Mouse (Mus musculus) left cerebral cortex, adult 2 months (tissue): ENCODE results near the gene Grin2a. TPM values are rescaled to one million over a fixed set of nuclear protein-coding genes. Genes with fewer than 3 reads are reported as not detected.

Experiments used
- DNase-seq, 2 experiments: peaks; one replicate each; pipeline ENCODE4 v3.0.0; 2021 to 2022; ENCODE audit warnings: low spot score in 2 of 2, mixed read lengths in 1 of 2; ENCODE audit errors: extremely low spot score in 1 of 2
- H3K27ac ChIP-seq: fragments of 200-600 bp; 2 replicates; pipeline ENCODE4 v1.8.1; 2022
- H3K4me3 ChIP-seq: fragments of 200-600 bp; 2 replicates; pipeline ENCODE4 v1.8.1; 2022
- CTCF ChIP-seq: fragments of 200-600 bp; IDR thresholded peaks from 2 replicates; pipeline ENCODE4 v1.8.1; 2022; ENCODE audit warnings: antibody characterized with exemption, mild to moderate bottlenecking, moderate library complexity
- intact Hi-C: fragments of 180-260 bp; cut with DNase I; formaldehyde crosslinking; loops from one replicate; pipeline ENCODE4 v1.15.1; 2025
- total RNA-seq, 2 experiments: library from RNA; stranded (reverse); gene quantifications; 2 replicates each; pipeline ENCODE4 v1.2.3; 2021

Grin2a gene
- total RNA-seq, 2 experiments from 2014 or later = 274 to 277 TPM

DNA sequence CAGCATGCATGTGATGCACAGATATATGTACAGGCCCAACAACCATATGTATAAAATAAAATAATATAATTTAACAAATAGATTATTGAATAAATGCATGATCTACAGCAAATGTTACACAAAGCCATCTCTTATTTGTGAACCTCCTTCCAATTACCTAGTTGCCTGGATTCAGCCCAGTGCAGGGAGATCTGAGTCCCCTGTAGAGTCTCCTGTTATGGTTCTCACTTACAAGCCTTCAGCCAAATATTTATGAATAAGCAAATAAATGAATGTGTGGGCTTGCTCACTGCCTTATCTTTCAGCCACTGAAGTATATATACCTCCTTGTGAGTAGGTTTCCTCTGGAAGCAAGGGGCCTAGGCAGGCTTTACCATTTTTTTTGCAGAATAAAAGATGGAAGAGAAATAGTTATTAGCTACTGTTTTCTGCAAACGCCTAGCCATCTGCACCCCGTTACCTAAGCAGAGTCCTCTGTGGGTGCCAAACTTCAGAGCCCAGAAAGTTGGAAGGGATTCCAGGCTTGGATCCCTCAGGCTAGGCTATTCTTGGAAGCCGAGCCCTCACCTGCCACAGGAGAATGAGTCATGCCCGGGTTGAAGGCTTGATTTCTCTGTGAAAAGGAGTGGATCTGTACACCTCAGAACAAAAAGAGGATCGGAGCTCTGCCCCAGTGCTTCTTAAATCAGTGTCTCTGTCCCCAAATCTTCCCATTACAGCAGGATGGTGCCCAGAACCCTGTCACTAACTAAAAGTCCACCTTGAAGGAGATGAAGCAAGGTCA is 92.5 kb downstream of the Grin2a start:
- Histone ChIP-seq H3K4me3 (no peak overlapping the region), H3K27ac (peak overlapping the region; percentile 32; the same call in 1 of the 2 replicates)
- peak in 1 of 2 experiments; percentile 38 for DNase-seq
- intact Hi-C loops = no loop called here
- TF ChIP-seq CTCF = no peak

DNA sequence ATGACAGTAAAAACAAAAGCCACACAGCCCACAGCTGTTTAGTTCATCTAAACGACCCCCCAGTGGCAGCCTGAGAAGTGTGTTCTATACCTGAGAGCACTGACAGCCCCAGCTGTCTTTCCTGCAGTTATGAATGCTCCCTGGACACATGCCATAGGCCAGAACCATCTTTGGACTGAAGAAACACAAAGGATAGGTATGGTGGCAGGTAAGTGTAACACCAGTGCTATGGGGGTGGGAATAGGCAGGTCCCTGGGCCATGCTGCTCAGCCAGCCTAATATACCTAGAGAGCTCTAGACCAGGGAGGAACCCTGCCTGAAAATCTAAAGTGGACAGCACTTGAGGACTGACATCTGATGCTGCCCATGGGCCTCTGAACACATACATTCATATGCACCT is 93.9 kb downstream of the Grin2a start:
- intact Hi-C loops = no loop called here
- DNase-seq = no peak

DNA sequence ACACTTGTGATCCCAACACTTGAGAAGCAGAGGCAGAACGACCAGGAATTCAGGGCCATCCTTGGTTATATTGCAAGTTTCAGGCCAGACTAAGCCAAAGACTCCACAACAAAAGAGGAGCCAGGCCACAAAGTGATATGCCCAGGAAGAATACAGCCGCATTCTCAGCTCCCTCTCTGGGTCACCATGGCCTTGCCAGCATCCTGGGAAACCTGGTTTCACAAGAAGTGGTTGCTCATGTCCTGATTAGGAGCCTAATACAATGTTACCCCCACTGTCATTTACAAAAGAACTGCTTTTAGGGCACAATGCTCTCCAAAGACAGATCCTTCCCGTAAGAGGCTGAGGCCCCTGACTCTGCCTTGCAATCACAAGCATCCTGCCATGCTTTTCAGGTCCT is 94.4 kb downstream of the Grin2a start:
- H3K27ac ChIP-seq = no peak overlapping the region
- TF ChIP-seq CTCF = no peak
- no peak for DNase-seq
- no peak overlapping the region for H3K4me3 ChIP-seq
- intact Hi-C loops = no loop called here

More for the DNA sequence above, 93.9 kb downstream of the Grin2a start:
- H3K4me3 ChIP-seq = no peak overlapping the region
- no peak overlapping the region for H3K27ac ChIP-seq
- no peak for TF ChIP-seq CTCF

- Histone ChIP-seq H3K4me3 (no peak overlapping the region), H3K27ac (no peak overlapping the region)
- DNase-seq = no peak
- intact Hi-C loops = no loop called here
- TF ChIP-seq CTCF = no peak
These were observed 95.2 kb downstream of the Grin2a start for GRCm38 (mm10) chr16:9900196-9900595.

DNA sequence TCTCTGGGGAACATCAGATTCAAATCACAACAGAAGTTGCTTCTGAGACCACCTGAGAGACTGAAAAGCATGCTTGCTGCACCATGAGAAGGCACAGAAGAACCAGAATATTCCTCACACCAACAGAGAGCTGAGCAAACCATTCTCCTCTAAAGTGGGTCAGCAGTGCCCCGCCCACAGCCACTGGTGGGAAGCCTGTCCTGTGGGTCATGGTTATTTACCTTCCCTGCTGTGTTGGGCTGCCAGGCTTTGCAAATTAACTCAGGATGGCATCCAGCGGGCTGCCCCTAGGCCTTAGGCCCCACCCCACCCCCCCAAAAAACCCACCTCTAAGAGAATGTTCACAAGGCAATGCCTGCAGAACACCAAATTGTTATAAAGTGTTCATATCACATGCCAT is 96.2 kb downstream of the Grin2a start:
- no peak for DNase-seq
- intact Hi-C loops = no loop called here
- Histone ChIP-seq H3K27ac (no peak overlapping the region), H3K4me3 (no peak overlapping the region)
- no peak for TF ChIP-seq CTCF

DNA sequence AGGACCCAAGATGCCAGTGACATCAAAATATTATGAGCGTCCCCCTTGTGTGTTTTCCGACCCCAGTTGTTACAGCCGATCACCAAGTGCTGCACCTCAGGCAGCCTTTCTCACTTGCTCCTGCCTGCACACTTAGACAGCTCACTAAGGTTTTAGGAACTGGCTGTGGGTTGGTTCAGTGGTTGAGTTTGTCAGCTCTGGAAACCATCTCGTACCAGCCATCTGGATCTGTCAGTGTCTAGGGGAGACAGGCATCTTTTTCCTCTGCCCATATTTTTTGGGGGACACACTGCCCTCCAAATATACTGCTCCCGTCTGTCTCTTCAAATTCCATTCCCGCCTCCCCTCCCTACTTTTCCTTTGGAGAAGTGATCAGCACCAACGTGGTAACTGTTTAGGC is 99.8 kb downstream of the Grin2a start:
- Histone ChIP-seq H3K4me3 (no peak overlapping the region), H3K27ac (no peak overlapping the region)
- intact Hi-C loops = no loop called here
- no peak for TF ChIP-seq CTCF
- DNase-seq = no peak

DNA sequence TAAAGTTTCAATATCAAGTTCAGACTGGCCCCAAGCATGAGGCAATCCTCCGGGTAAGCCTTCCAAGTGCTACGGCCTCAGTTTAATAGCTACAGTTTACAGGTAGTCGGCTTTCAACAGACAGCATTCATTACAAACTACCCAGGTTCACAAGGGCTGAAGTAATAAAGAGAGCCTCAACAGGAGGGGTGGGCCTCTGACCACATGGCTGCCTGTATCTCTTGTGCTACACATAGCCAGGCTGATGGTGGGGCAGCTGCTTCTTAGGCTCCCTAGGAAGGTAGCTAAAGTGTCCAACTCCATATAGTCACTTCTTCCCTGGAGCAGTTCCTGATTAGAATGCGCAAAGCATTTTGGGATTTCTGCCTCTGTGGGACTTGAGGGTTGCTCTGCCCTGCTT is 109.2 kb downstream of the Grin2a start:
- H3K27ac ChIP-seq = peak overlapping the region; percentile 3; the same call in 1 of the 2 replicates
- TF ChIP-seq CTCF = no peak
- no peak overlapping the region for H3K4me3 ChIP-seq
- intact Hi-C loops = no loop called here
- DNase-seq = no peak

- no peak for TF ChIP-seq CTCF
- H3K27ac ChIP-seq = no peak overlapping the region
- no peak overlapping the region for H3K4me3 ChIP-seq
- intact Hi-C loops = no loop called here
- DNase-seq = no peak
These were observed 111.2 kb downstream of the Grin2a start for GRCm38 (mm10) chr16:9884141-9884540.

DNA sequence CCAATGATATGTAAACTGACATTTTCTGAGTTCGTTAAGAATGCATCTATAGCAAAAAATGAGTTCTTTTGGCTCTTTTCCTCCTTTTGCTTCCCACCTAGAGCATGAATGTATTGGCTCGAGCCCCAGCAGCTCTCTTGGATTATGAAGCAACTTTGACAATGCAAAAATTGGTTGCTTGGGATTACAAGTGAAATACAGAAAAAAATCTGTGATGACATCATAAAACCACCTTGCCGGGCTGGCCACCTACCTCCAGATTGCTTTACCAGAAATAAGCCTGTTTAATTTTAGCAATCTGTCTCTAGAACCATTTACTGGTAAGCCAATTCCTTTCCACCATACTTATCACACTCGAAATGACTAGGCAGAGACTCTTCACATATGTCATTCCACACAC is 112.9 kb downstream of the Grin2a start:
- intact Hi-C loops = no loop called here
- no peak for TF ChIP-seq CTCF
- peak overlapping the region; percentile 55 for H3K27ac ChIP-seq

GRCm38 (mm10) chr16:9873001-9873400 is 122.4 kb downstream of the Grin2a start:
- intact Hi-C loops = no loop called here
- Histone ChIP-seq H3K27ac (no peak overlapping the region), H3K4me3 (no peak overlapping the region)
- no peak for DNase-seq
- TF ChIP-seq CTCF = no peak

More for the DNA sequence above, 112.9 kb downstream of the Grin2a start:
- DNase-seq = no peak
- no peak overlapping the region for H3K4me3 ChIP-seq

GRCm38 (mm10) chr16:9865710-9866109 is 129.7 kb downstream of the Grin2a start:
- intact Hi-C loops = no loop called here
- no peak for DNase-seq
- H3K4me3 ChIP-seq = no peak overlapping the region
- H3K27ac ChIP-seq = no peak overlapping the region
- peak; percentile 41 for TF ChIP-seq CTCF

DNA sequence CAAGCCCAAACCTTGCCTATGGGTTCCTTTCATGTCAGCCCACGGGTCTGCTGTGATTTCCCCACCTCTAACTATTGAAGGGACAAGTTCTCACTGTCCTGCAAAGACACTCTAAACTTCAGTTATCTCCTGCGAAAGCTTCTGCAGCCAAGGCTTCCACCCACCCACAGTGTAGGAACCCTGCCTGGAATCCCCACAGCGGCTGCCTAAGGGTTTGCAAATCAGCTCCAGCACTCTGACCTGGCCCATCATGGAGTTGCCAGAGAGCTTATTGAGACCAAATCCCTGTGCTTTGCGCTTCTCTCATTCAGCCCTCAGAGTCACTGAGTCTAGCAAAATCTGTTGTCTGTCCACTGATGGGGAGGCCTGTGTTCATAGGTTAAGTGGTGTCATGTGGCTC is 130.3 kb downstream of the Grin2a start:
- H3K27ac ChIP-seq = no peak overlapping the region
- intact Hi-C loops = no loop called here
- TF ChIP-seq CTCF = no peak
- DNase-seq = no peak
- H3K4me3 ChIP-seq = no peak overlapping the region

DNA sequence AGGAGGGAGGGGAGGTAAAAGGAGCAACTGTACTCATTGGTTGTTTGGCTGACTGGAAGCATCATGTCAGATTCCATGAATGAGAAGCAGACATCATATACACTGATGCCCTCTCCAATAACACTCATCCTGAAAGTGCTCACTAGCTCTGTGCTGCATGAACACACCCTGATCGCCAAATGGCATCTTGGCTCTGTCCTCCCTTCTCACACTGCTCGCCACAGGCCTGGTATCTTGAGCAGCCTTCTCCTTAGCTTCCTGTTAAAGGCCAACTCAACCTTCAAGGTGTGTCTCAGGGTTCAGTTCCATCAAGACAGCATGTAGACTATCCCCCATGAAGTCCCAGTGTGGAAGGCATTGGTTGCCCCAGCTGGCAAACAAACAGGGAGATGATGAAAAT is 137.6 kb downstream of the Grin2a start:
- intact Hi-C loops = no loop called here
- Histone ChIP-seq H3K4me3 (no peak overlapping the region), H3K27ac (no peak overlapping the region)
- TF ChIP-seq CTCF = no peak
- DNase-seq = no peak
